Mouse (Mus musculus) heart, adult 9 months (tissue): ENCODE measurements around the gene Bace2.

ENCODE experiments used
- DNase-seq, 2 experiments: peaks; one replicate each; pipeline ENCODE4 v3.0.0; 2022; ENCODE audit warnings: low spot score in 2 of 2

The Bace2 gene

DNA sequence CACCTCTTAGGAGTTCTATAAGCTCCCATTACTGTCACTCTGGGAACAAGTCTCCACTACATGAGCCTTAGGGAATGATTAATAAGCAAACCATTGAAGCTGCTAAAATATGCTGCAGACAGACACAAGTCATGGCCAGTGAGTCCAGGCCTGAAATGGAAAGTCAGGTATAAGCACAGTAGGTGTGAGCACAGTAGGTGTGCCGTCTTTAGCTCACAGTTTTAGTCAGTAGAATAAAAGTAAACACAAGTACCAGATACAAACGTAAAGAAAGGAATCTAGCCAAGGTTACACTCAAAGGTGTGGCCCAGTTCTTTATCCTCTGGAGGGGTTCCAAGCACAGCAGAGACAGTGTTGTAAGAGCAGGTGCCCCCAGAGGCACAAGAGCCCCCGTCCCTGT, 110.9 kb downstream of the Bace2 start:
- no peak for DNase-seq

DNA sequence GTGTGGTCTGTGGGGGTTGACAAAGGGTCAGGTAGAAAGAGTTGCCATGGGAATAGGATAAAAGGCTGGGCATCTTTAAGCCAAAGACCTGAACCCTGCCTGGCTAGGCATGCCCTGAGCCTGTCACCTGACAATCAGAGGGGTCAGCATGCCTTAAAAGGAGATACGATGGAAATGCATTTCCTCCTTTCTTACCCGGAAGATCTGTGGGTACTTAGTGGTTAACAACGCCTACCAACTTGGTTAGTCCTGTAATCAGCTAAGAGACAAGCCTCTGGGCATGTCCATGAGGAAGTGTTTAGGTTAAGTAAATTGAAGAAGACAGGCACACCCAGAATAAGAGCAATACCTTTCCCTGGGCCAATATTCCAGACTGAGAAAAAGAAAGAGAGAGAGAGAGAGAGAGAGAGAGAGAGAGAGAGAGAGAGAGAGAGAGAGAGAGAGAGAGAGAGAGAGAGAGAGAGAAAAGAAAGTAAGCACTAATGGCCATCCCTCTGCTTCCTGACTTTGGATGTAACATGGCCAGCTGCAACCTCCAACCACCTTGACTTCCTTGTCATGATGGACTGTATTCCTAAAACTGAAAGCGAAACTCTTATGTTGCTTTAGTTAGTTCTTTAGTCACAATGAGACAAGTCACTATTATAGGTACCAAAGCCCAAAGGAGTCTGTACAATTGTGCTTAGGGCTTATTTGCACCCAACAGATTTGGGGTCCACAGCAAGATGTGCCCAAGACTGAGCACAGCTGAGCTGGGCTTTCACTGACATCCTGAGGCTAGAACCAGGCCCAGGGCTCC, 111.7 kb downstream of the Bace2 start:
- DNase-seq, result no peak

DNA sequence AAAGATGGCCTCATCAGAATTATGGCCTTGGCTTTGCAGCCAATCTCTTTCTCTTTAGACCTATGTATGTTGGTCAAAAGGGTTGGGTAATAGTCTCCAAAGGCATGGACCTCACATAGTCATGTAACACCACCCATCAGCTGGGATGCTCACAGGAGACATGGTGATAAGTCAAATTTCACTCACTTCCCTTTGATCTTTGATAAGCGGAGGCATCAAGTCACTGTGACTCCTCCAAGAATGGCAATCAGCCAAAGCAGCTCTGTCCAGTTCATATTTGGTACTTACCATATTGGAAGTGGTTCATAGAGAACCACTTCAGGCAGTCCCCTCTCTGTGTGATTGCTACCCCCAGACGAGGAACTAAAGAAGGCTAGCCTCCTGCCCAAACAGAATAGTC, 118.1 kb downstream of the Bace2 start:
- no peak for DNase-seq

DNA sequence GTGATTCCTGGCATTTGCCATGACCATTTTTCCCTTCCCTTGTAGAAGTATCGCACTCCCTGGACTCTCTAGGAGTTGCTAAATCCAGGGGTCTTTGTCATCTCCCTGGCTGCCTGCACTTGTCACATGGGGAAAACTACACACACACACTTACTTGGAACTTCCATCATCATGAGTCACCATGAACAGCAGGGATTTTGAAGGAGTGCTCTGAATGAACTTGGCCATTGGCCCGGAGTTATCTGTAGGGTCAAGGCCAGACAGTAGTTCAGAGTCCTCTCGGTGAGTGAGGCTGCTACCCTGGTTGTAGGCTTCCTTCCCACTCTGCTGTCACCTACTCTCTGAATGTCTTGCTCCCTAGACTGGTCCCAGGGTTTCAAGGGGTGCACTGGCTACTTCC, 119.0 kb downstream of the Bace2 start:
- DNase-seq, result peak; percentile 31 to 55

DNA sequence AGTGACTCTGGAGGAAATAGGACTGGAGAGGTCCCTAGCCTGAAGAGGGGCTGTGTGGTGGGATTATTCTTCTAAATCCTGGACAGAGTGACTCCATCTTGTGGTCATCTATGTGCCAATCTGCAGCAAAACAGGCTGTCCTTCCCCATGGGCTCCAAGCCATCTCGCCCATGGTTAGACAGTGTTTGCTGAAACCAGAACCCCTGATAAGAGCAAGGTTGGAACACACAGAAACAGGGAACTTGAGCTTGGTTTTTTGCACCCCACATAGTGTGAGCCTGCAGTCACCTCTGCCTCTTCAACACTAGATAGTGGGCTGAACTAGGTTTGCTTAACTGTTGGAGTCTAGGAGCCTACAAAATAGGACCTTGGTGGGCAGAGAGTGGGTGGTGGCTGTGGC, 120.0 kb downstream of the Bace2 start:
- DNase-seq, result no peak

DNA sequence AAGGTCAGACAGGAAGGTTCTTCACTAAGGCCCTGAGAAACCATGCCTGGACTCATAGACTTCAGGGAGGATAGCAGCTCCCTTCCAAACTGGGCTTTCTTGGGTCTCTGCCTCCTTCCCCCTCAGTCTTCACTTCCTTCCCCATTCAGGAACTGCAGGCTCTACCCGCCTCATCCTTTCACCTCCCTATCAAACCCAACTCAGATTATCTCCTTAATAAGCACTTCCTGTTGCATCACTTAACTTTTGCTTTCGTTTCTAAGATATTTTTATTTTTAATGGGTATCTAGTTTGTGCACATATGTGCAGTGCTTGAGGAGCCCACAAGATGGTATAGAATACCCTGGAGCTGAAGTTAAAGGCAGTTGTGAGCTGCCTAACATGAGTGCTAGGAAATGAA, 122.1 kb downstream of the Bace2 start:
- DNase-seq, result no peak

DNA sequence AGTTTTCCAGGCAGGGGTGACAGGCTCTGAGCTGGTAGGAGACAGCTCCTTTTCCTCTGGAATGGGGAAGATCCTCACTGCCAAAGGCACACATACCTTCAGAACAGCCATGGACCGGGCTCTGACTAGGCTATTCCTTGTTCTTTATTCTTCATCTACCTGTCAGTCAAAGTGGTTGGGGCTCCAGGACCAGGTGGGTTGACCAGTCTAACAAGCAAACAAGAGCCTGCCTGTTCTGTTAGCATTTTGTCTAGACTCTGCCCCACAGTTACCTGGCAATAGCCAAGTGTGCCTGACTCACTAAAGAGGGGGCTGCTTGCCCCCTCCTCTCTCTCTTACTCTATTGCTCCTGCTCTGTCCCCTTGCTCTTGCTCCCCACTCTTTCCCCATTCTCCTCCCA, 135.8 kb downstream of the Bace2 start:
- DNase-seq, result no peak
